Mouse (Mus musculus) colon, adult 2 months (tissue): Measurements from ENCODE around the gene Olfr1396. TPM values are rescaled to one million over a fixed set of nuclear protein-coding genes. Genes with fewer than 3 reads are reported as not detected.

Experiments used
- polyA plus RNA-seq: library from polyadenylated mRNA; depleted of rRNA; stranded (reverse); fragments of >200 nt; gene quantifications from 2 replicates; pipeline ENCODE4 v1.2.3, GENCODE M21; 2012; rRNA removed

Olfr1396 gene
- 0.15 TPM in 1 of 2 replicates, not detected in the other for polyA plus RNA-seq

GRCm38 (mm10) chr11:49114774-49115173 lies at the start of gene Olfr1396:
TSS of gene Olfr1396 (minus strand) at chr11:49114874.

GRCm38 (mm10) chr11:49154077-49154476 lies 39.4 kb upstream of the Olfr1396 start, which contains the start of gene Olfr1394:
TSS of gene Olfr1394 (plus strand) at chr11:49154377.

GRCm38 (mm10) chr11:49141974-49142373 lies 27.3 kb upstream of the Olfr1396 start, which contains the start of gene Olfr1395:
TSS of gene Olfr1395 (plus strand) at chr11:49142274.

GRCm38 (mm10) chr11:49076001-49076757 lies 38.5 kb downstream of the Olfr1396 start, which contains the start of gene Ifi47:
TSS of gene Ifi47 (plus strand) at chr11:49076587.

GRCm38 (mm10) chr11:49063713-49064469 lies 50.8 kb downstream of the Olfr1396 start, which contains the start of gene Tgtp2:
TSS of gene Tgtp2 (minus strand) at chr11:49064206.

Other genes with a start within 250 kb of the Olfr1396 start
- 6.3 and 7.0 TPM in 2 replicates for gene Irgm1, start 243.2 kb downstream of the Olfr1396 start, polyA plus RNA-seq
- 0.41 and 0.52 TPM in 2 replicates for gene Gm5431, start 212.7 kb downstream of the Olfr1396 start, polyA plus RNA-seq
- 3.6 and 3.9 TPM in 2 replicates for gene Psme2b, start 168.7 kb downstream of the Olfr1396 start, polyA plus RNA-seq
- gene Olfr56, start 136.0 kb downstream of the Olfr1396 start, polyA plus RNA-seq = not detected in 2 replicates
- gene 9930111J21Rik1, start 135.5 kb downstream of the Olfr1396 start, polyA plus RNA-seq = 0.79 and 1.2 TPM in 2 replicates
- gene Gm12185, start 122.6 kb downstream of the Olfr1396 start, polyA plus RNA-seq = 0.03 and 0.07 TPM in 2 replicates
- 0.15 and 0.20 TPM in 2 replicates for gene Tgtp1, start 120.7 kb downstream of the Olfr1396 start, polyA plus RNA-seq
- gene 9930111J21Rik2, start 63.6 kb downstream of the Olfr1396 start, polyA plus RNA-seq = 0.57 and 0.64 TPM in 2 replicates
- 0.34 and 1.0 TPM in 2 replicates for gene Tgtp2, start 50.7 kb downstream of the Olfr1396 start, polyA plus RNA-seq
- 2.0 and 2.4 TPM in 2 replicates for gene Ifi47, start 38.3 kb downstream of the Olfr1396 start, polyA plus RNA-seq
- not detected in 2 replicates for gene Olfr1395, start 27.4 kb upstream of the Olfr1396 start, polyA plus RNA-seq
- gene Olfr1394, start 39.5 kb upstream of the Olfr1396 start, polyA plus RNA-seq = not detected in 2 replicates
- gene Btnl9, start 72.3 kb upstream of the Olfr1396 start, polyA plus RNA-seq = 0.95 and 2.9 TPM in 2 replicates
- 1.7 and 2.2 TPM in 2 replicates for gene Zfp62, start 88.4 kb upstream of the Olfr1396 start, polyA plus RNA-seq
- gene Mgat1, start 129.3 kb upstream of the Olfr1396 start, polyA plus RNA-seq = 159 and 190 TPM in 2 replicates
- gene Olfr1393, start 163.4 kb upstream of the Olfr1396 start, polyA plus RNA-seq = 0.05 and 0.08 TPM in 2 replicates
- gene Olfr1392, start 170.4 kb upstream of the Olfr1396 start, polyA plus RNA-seq = 0.22 TPM in 1 of 2 replicates, not detected in the other
- gene Olfr10, start 189.9 kb upstream of the Olfr1396 start, polyA plus RNA-seq = not detected in 2 replicates
- gene Olfr1391, start 207.9 kb upstream of the Olfr1396 start, polyA plus RNA-seq = not detected in 2 replicates
- gene Olfr1390, start 220.3 kb upstream of the Olfr1396 start, polyA plus RNA-seq = not detected in 2 replicates